Mouse (Mus musculus): ENCODE results near the gene Ncor2. TPM values are rescaled to one million over a fixed set of nuclear protein-coding genes. Genes with fewer than 3 reads are reported as not detected.
A peak's percentile ranks its signal among the peaks of the same experiment; 100 is the strongest.

Gene Ncor2
- total and polyA plus RNA-seq, 3 experiments, result 5.0 to 46.8 TPM; not detected in 1

DNA sequence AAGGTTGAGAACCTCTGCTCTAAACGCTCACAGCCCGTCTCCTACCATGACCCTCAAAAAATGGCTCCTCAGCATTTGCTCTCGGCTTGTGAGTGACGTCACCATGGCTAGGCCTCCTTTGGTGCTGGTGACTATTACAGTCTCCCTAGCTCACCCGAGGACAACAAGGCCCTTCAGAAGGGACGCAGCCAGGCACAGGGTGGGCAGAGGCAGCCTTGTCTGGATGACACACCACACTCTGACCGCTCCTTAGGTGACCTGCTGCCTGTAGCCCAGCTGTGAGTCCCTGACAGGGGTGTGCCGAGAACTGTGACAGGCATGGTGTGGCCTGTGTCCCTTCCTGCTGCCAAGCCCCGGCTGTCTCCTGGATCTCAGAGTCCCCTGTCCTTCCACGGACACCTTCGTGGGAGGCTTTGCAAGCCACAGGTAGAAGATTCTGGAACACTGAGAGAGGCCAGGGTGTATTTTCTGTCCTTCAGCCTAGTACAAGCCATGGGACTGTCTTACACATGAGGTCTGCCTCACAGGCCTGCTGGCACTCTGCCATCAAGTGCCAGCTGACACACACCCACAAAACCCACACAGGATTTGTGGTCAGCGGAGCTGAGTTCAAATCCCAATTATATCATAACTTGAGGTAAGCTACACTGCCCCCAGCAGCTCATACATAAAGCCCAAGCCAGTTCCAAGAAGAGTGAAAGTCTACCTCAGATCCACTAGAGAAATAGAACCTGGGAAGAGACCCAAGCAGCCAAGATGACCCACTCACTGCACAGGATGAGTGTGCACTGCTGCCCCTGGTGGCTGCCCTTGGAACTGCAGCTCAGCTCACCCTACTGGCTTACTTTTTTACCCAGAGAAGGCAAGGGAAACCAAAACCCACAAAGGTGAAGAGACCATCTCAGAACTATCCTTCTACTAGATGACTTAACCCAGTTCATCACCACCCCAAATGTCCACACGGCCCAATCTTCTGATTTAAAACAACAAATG lies 112.2 kb downstream of the Ncor2 start:
- Histone ChIP-seq H3K9me3 (replicated peaks; ENCODE audit: insufficient read depth, low read length) (no peaks in the 10 kb centered on the region), H3K4me3 (ENCODE audit: control insufficient read depth in 1 of 2, insufficient read depth in 1 of 2, low read depth in 2 of 2, low read length in 2 of 2) (no peak overlapping the region)
- TF ChIP-seq ZMIZ1 (IDR thresholded peaks at IDR 0.05; ENCODE audit: low read depth, low read length) (no peak), CTCF (IDR thresholded peaks at IDR 0.05 in 2 of 3, conservative IDR thresholded peaks at IDR 0.05 in 1 of 3; ENCODE audit: control insufficient read depth in 1 of 3, insufficient read depth in 1 of 3, low read depth in 2 of 3, low read length in 3 of 3, poor library complexity in 1 of 3, severe bottlenecking in 1 of 3) (peak; percentile 79 to 98 (median 86)), RAD21 (IDR thresholded peaks at IDR 0.05; ENCODE audit: low read depth, low read length) (peak; percentile 26)

DNA sequence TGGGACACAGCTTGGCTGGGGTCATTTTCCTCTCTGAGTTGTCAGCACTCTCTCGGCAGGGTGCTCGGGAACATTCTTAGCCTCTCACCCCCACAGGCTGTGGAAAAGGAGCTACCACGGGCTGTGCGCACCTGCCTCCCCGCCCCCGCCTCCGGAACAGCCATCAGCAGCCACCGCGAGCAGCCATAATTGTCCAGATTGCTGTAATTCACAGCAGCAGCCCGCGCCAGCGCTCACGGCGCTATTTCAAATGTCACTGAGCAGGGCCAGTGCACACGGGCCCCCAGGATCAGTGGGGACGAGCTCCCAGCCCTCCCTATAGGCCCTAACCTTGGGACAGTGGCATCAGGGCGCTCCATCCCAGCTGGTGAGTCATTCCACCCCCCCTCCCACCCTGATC lies 116.0 kb downstream of the Ncor2 start:
- no peaks in the 10 kb centered on the region for H3K27me3 ChIP-seq (ENCODE audit: control insufficient read depth in 1 of 2, insufficient read depth in 2 of 2, low read length in 2 of 2)
- no peak for DNase-seq (ENCODE audit: low read depth, low spot score)
- TF ChIP-seq RCOR1 (IDR thresholded peaks at IDR 0.05; ENCODE audit: low read depth, low read length) (no peak), BHLHE40 (IDR thresholded peaks at IDR 0.05; ENCODE audit: borderline replicate concordance, low read depth, low read length) (no peak), GATA1 (IDR thresholded peaks at IDR 0.05; ENCODE audit: low read depth, low read length) (no peak), SMC3 (IDR thresholded peaks at IDR 0.05; ENCODE audit: low read depth, low read length) (no peak), USF1 (IDR thresholded peaks at IDR 0.05; ENCODE audit: low read depth, low read length) (no peak), CTCF (IDR thresholded peaks at IDR 0.05 in 2 of 3, conservative IDR thresholded peaks at IDR 0.05 in 1 of 3; ENCODE audit: control insufficient read depth in 1 of 3, insufficient read depth in 1 of 3, low read depth in 2 of 3, low read length in 3 of 3, poor library complexity in 1 of 3, severe bottlenecking in 1 of 3) (no peak), GABPA (IDR thresholded peaks at IDR 0.05; ENCODE audit: low read depth, low read length) (no peak), KAT2A (conservative IDR thresholded peaks at IDR 0.05; ENCODE audit: low read depth, low read length) (no peak), MYC (IDR thresholded peaks at IDR 0.05; ENCODE audit: low read depth, low read length) (no peak), TBP (IDR thresholded peaks at IDR 0.05; ENCODE audit: low read depth, low read length) (no peak), HCFC1 (IDR thresholded peaks at IDR 0.05; ENCODE audit: low read depth, low read length) (no peak), MAZ (IDR thresholded peaks at IDR 0.05; ENCODE audit: low read depth, low read length) (no peak)
- no peak overlapping the region for H3K27ac ChIP-seq (ENCODE audit: control insufficient read depth, low read depth, low read length)
- no peaks in the 10 kb centered on the region; a peak in 1 of 4 replicates for H3K36me3 ChIP-seq (ENCODE audit: control insufficient read depth in 1 of 2, insufficient read depth in 2 of 2, low read length in 2 of 2)
- no peaks in the 10 kb centered on the region for H3K4me1 ChIP-seq (ENCODE audit: control insufficient read depth in 1 of 2, insufficient read depth in 2 of 2, low read length in 2 of 2)
- no peak overlapping the region for H3K4me3 ChIP-seq (ENCODE audit: control insufficient read depth in 1 of 2, insufficient read depth in 1 of 2, low read depth in 2 of 2, low read length in 2 of 2)
- no peaks in the 10 kb centered on the region for H3K9me3 ChIP-seq (replicated peaks; ENCODE audit: insufficient read depth, low read length)
- no peaks in the 10 kb centered on the region for H3K79me2 ChIP-seq (ENCODE audit: control insufficient read depth, insufficient read depth, low read length, poor library complexity)
- no peak overlapping the region for H3K9ac ChIP-seq (ENCODE audit: control insufficient read depth, low read depth, low read length, poor library complexity, severe bottlenecking)

More for the DNA sequence above, 112.2 kb downstream of the Ncor2 start:
- Histone ChIP-seq H3K36me3 (ENCODE audit: control insufficient read depth in 1 of 2, insufficient read depth in 2 of 2, low read length in 2 of 2) (no peaks in the 10 kb centered on the region; a peak in 1 of 4 replicates), H3K9ac (ENCODE audit: control insufficient read depth, low read depth, low read length, poor library complexity, severe bottlenecking) (no peak overlapping the region), H3K27me3 (ENCODE audit: control insufficient read depth in 1 of 2, insufficient read depth in 2 of 2, low read length in 2 of 2) (no peaks in the 10 kb centered on the region), H3K79me2 (ENCODE audit: control insufficient read depth, insufficient read depth, low read length, poor library complexity) (no peaks in the 10 kb centered on the region), H3K27ac (ENCODE audit: control insufficient read depth, low read depth, low read length) (no peak overlapping the region), H3K4me1 (ENCODE audit: control insufficient read depth in 1 of 2, insufficient read depth in 2 of 2, low read length in 2 of 2) (no peaks in the 10 kb centered on the region)
- DNase-seq (ENCODE audit: low read depth, low spot score), result peak; percentile 67
